Mouse (Mus musculus) cerebellum, adult 2 months (tissue): ENCODE results near the gene Gm49395.

ENCODE experiments used
- CTCF ChIP-seq: fragments of 200-500 bp; IDR thresholded peaks from 2 replicates; pipeline ENCODE4 v1.5.1; 2011; ENCODE audit warnings: low read depth, mild to moderate bottlenecking, control low read depth, low read length, moderate library complexity, borderline replicate concordance; ENCODE audit not compliant: insufficient read depth
- POLR2A ChIP-seq: fragments of 200-500 bp; IDR thresholded peaks from 2 replicates; pipeline ENCODE4 v1.6.1; 2011; ENCODE audit warnings: low read length, control low read depth, borderline replicate concordance; ENCODE audit not compliant: insufficient read depth

GRCm38 (mm10) chr13:115017545-115017944 lies 84.2 kb downstream of the Gm49395 start:
- no peak for TF ChIP-seq CTCF
- TF ChIP-seq POLR2A, result no peak
